Mouse (Mus musculus) midbrain, embryonic 14.5 days (tissue): ENCODE results near the gene Arxes2. TPM values are rescaled to one million over a fixed set of nuclear protein-coding genes. Genes with fewer than 3 reads are reported as not detected.
"Not testable (repeated sequence)": the region's sequence is repeated elsewhere in the genome, so short reads cannot be mapped to it uniquely, and the experiment has no call there.

Experiments used
- ATAC-seq: fragments of 200-750 bp; cut with Nextera tagmentation; 2 replicates; pipeline ENCODE4 v1.8.0; 2017; ENCODE audit warnings: moderate number of reproducible peaks, moderate library complexity; ENCODE audit not compliant: low FRiP score, low TSS enrichment
- DNase-seq: peaks from one replicate; pipeline ENCODE4 v3.0.0-alpha.2; 2015
- H3K27ac ChIP-seq: fragments of 300-500 bp; sonication (generic); replicated peaks from 2 replicates; pipeline ENCODE4 v1.5.1; 2014; ENCODE audit warnings: mild to moderate bottlenecking, low read depth, low read length, moderate library complexity
- H3K27me3 ChIP-seq: fragments of 300-500 bp; sonication (generic); 2 replicates; pipeline ENCODE4 v1.6.1; 2014; ENCODE audit warnings: low read length, control low read depth, mixed read lengths; ENCODE audit not compliant: control insufficient read depth, insufficient read depth
- H3K36me3 ChIP-seq: fragments of 300-500 bp; sonication (generic); 2 replicates; pipeline ENCODE4 v1.6.1; 2014; ENCODE audit warnings: low read length, control low read depth; ENCODE audit not compliant: control insufficient read depth, insufficient read depth
- H3K4me1 ChIP-seq: fragments of 300-500 bp; sonication (generic); 2 replicates; pipeline ENCODE4 v1.6.1; 2014; ENCODE audit warnings: mild to moderate bottlenecking, antibody characterized with exemption, low read length, control low read depth; ENCODE audit not compliant: control insufficient read depth, insufficient read depth
- H3K4me2 ChIP-seq: fragments of 300-500 bp; sonication (generic); 2 replicates; pipeline ENCODE4 v1.6.1; 2014; ENCODE audit warnings: mild to moderate bottlenecking, low read length, moderate library complexity
- H3K4me3 ChIP-seq: fragments of 300-500 bp; sonication (generic); replicated peaks from 2 replicates; pipeline ENCODE4 v1.5.1; 2014; ENCODE audit warnings: low read depth, low read length
- H3K9ac ChIP-seq: fragments of 300-500 bp; sonication (generic); replicated peaks from 2 replicates; pipeline ENCODE4 v1.6.1; 2014; ENCODE audit warnings: mild to moderate bottlenecking, low read length, moderate library complexity
- H3K9me3 ChIP-seq: fragments of 300-500 bp; sonication (generic); 2 replicates; pipeline ENCODE4 v1.6.1; 2016; ENCODE audit warnings: low read length, control low read depth, mixed read lengths; ENCODE audit not compliant: control insufficient read depth
- WGBS: fragments of 180-500 bp; shearing (Covaris S2); extraction: QIAGEN DNeasy Blood & Tissue Kit; methylation state at CpG from one replicate; pipeline ENCODE4 v1.1.7; 2014; 5-methylcytosine and 5-hydroxymethylcytosine counted together
- polyA plus RNA-seq: library from polyadenylated mRNA; unstranded; fragments of >200 nt; fragmentation: Nextera tagmentation; extraction: Ambion mirVana; gene quantifications from 2 replicates; pipeline ENCODE4 v1.2.1, GENCODE M21; 2014

The Arxes2 gene
- polyA plus RNA-seq, 1 experiment from 2014 or later = 312 TPM

- Histone ChIP-seq H3K4me1 (no peaks in the 10 kb centered on the region), H3K9ac (no peak overlapping the region), H3K9me3 (no peaks in the 10 kb centered on the region), H3K36me3 (no peaks in the 10 kb centered on the region), H3K27me3 (no peaks in the 10 kb centered on the region), H3K27ac (no peak overlapping the region; the same call in 1 of the 2 replicates), H3K4me3 (no peak overlapping the region), H3K4me2 (no peak overlapping the region)
- 17% methylated on average over 3 of the region's 3 CpGs for WGBS
- peak; percentile 88 for DNase-seq
- ATAC-seq = peak; percentile 50; the same call in 1 of the 2 replicates
These were observed 30.0 kb upstream of the Arxes2 start for GRCm38 (mm10) chrX:135963629-135964028.

GRCm38 (mm10) chrX:135973597-135974423 is 19.8 kb upstream of the Arxes2 start:
- Histone ChIP-seq H3K27ac (no peak overlapping the region), H3K36me3 (no peaks in the 10 kb centered on the region), H3K9ac (no peak overlapping the region), H3K9me3 (no peaks in the 10 kb centered on the region), H3K4me2 (no peak overlapping the region), H3K4me3 (no peak overlapping the region), H3K4me1 (no peaks in the 10 kb centered on the region), H3K27me3 (no peaks in the 10 kb centered on the region)
- DNase-seq (no peak), ATAC-seq (no peak)
- 68% methylated on average over 10 of the region's 10 CpGs for WGBS

GRCm38 (mm10) chrX:135974424-135975225 is 19.0 kb upstream of the Arxes2 start:
- no peak for DNase-seq
- ATAC-seq = peak; percentile 31; the same call in 1 of the 2 replicates
- 57% methylated on average over 20 of the region's 20 CpGs for WGBS
- H3K4me2 ChIP-seq = peak overlapping the region; percentile 38
- no peaks in the 10 kb centered on the region for H3K36me3 ChIP-seq
- no peaks in the 10 kb centered on the region for H3K4me1 ChIP-seq
- no peaks in the 10 kb centered on the region for H3K9me3 ChIP-seq
- 0 out of 2 replicates have a peak overlapping the region, but pooled peaks have one; percentile 5 for H3K27ac ChIP-seq
- H3K27me3 ChIP-seq = no peaks in the 10 kb centered on the region
- no peak overlapping the region for H3K9ac ChIP-seq
- no peak overlapping the region for H3K4me3 ChIP-seq

DNA sequence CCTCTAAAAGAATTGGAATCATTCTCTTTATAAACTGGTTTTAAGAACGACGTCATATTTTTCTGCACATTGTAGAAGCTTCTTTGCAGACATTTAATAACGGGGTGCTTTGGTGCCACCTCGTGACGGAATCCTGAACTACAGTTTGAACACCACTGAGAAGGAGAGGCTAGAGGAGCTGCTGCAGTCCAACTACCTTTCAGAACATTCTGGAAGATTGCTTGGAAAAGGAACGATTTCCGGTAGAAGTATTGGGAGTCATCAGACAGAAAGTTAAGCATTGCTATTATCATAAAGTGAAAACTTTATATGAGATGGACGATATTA is 18.4 kb upstream of the Arxes2 start:
- Histone ChIP-seq H3K4me3 (no peak overlapping the region), H3K27ac (0 out of 2 replicates have a peak overlapping the region, but pooled peaks have one; percentile 5), H3K4me2 (peak overlapping the region; percentile 38), H3K9ac (no peak overlapping the region), H3K4me1 (no peaks in the 10 kb centered on the region), H3K27me3 (no peaks in the 10 kb centered on the region), H3K36me3 (no peaks in the 10 kb centered on the region), H3K9me3 (no peaks in the 10 kb centered on the region)
- DNase-seq = peak; percentile 85
- no peak for ATAC-seq
- 25% methylated on average over 8 of the region's 8 CpGs for WGBS

DNA sequence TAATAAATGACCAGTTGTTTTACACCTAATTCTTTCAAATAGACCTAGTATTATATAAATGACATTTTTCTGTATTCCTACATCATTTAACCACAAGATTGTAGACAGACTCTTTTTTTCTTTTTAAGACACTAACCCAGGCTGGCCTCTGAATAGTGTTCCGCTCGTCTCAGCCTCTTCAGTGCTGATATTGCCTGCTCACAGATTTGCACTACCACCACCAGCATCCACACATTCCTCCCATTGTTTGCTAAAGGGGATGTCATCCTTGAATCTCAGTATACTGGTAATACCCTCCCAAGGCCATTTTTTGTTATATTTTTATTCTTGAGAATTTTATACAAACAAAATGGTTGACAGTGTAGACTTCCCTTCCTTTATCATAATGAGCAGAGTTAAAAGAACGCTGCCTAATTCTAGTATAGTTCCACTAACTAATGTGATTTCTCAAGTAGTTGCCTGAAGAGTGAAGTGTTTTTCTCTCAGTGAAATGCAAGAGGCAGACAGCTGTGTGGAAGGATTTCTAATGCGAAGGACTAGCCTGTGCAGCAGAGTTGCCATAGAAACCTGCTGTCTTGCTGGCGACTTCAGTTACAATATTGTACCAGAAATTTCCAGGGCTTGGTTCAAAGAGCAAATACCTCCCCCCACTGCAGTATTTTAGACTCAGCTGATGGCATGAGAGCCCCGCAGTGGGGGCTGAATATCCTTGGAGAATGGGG is 8.9 kb upstream of the Arxes2 start:
- no peaks in the 10 kb centered on the region for H3K27me3 ChIP-seq
- no peaks in the 10 kb centered on the region for H3K4me1 ChIP-seq
- no peak overlapping the region for H3K9ac ChIP-seq
- H3K4me2 ChIP-seq = no peak overlapping the region
- WGBS = 41% methylated on average over 6 of the region's 6 CpGs
- no peaks in the 10 kb centered on the region for H3K36me3 ChIP-seq
- peak overlapping the region; percentile 69 for H3K27ac ChIP-seq
- H3K4me3 ChIP-seq = no peak overlapping the region
- no peak; the same call in 1 of the 2 replicates for ATAC-seq
- peak; percentile 62 for DNase-seq
- no peaks in the 10 kb centered on the region for H3K9me3 ChIP-seq

DNA sequence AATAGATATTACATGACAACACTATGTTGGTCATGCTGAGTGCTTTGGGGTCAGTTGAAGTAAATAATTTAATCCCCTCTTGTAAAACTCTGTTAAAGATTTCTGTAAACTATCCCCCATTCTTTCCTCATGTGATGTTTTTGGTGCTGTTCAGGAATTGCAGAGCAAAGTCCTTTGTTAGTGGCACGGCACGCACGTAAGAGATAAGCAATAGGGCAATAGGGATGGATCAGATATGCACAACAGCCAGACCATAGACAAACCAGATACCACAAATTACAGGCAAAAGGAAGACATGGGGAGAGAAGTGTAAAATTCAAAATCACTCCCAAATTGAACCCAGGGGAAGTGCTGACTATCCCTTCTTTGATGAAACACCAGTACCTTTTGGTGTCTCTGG is 7.4 kb upstream of the Arxes2 start:
- no peaks in the 10 kb centered on the region for H3K9me3 ChIP-seq

DNA sequence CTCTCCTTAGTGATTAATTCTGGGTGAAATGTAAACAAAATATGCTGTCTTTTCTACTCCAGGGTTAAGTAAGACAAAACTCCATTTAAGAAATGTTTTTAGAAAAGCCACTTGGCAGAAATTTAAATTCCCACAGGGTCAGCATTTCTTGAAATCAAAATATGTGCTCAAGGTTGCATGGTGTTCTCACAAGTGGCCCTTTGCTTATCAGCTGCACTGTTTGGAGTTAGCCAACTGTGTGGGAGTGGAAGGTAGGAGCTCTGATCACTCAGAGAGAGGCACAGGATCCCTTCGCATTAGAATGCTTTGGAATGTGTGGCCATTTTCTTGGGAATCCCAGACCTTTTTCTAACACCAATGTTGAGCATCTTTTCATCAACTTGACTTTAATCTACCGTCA is 3.0 kb upstream of the Arxes2 start:
- no peak for DNase-seq
- ATAC-seq = no peak
- WGBS = 80% methylated on average over 2 of the region's 2 CpGs
- H3K27me3 ChIP-seq = no peaks in the 10 kb centered on the region
- no peak overlapping the region for H3K27ac ChIP-seq
- no peaks in the 10 kb centered on the region for H3K36me3 ChIP-seq
- H3K4me2 ChIP-seq = no peak overlapping the region
- H3K9ac ChIP-seq = no peak overlapping the region
- H3K4me3 ChIP-seq = no peak overlapping the region
- H3K9me3 ChIP-seq = no peaks in the 10 kb centered on the region
- H3K4me1 ChIP-seq = no peaks in the 10 kb centered on the region

More for the DNA sequence above, 7.4 kb upstream of the Arxes2 start:
- WGBS = 97% methylated on average over 3 of the region's 3 CpGs
- no peak overlapping the region for H3K4me3 ChIP-seq
- H3K36me3 ChIP-seq = no peaks in the 10 kb centered on the region
- ATAC-seq = no peak
- H3K4me2 ChIP-seq = no peak overlapping the region
- H3K4me1 ChIP-seq = no peaks in the 10 kb centered on the region
- no peak overlapping the region for H3K9ac ChIP-seq
- no peaks in the 10 kb centered on the region for H3K27me3 ChIP-seq
- no peak overlapping the region for H3K27ac ChIP-seq
- no peak for DNase-seq

- ATAC-seq (peak; percentile 87), DNase-seq (peak; percentile 32)
- not testable (repeated sequence) for H3K9ac ChIP-seq, H3K27ac ChIP-seq, H3K4me1 ChIP-seq, H3K4me3 ChIP-seq, H3K36me3 ChIP-seq, H3K9me3 ChIP-seq, H3K27me3 ChIP-seq
- peak overlapping the region; percentile 19 for H3K4me2 ChIP-seq
- 30% methylated on average over 2 of the region's 3 CpGs for WGBS
These were observed 431 bp upstream of the Arxes2 start for GRCm38 (mm10) chrX:135993192-135993594.
